Mouse (Mus musculus): ENCODE measurements around the gene Cox4i2. TPM values are rescaled to one million over a fixed set of nuclear protein-coding genes. Genes with fewer than 3 reads are reported as not detected.

The Cox4i2 gene
- polyA plus RNA-seq, 1 experiment from 2014 or later = 5.0 TPM

- H3K36me3 ChIP-seq = no peaks in the 10 kb centered on the region
- no peaks in the 10 kb centered on the region for H3K27me3 ChIP-seq
- H3K27ac ChIP-seq = no peak overlapping the region
- H3K4me3 ChIP-seq = no peak overlapping the region
- H3K9me3 ChIP-seq (replicated peaks) = no peaks in the 10 kb centered on the region
- H3K9ac ChIP-seq = no peak overlapping the region
- ATAC-seq (ENCODE audit: low FRiP score) = no peak
- H3K4me2 ChIP-seq (replicated peaks) = no peak overlapping the region
- 78% methylated on average over 6 of the region's 6 CpGs for WGBS
- H3K4me1 ChIP-seq = peaks cover 28% of the 10 kb centered on the region
These were observed 9.3 kb downstream of the Cox4i2 start for GRCm38 (mm10) chr2:152763310-152763709.

GRCm38 (mm10) chr2:152764172-152765044 is 10.4 kb downstream of the Cox4i2 start:
- Histone ChIP-seq H3K36me3 (no peaks in the 10 kb centered on the region), H3K4me3 (peak overlapping the region; percentile 13; the same call in 1 of the 2 replicates), H3K4me2 (replicated peaks) (peak overlapping the region; percentile 49), H3K9me3 (replicated peaks) (no peaks in the 10 kb centered on the region), H3K9ac (peak overlapping the region; percentile 49), H3K4me1 (peaks cover 28% of the 10 kb centered on the region), H3K27me3 (no peaks in the 10 kb centered on the region), H3K27ac (peak overlapping the region; percentile 40; the same call in 1 of the 2 replicates)
- 3% methylated on average over 13 of the region's 14 CpGs for WGBS
- peak; percentile 60 for ATAC-seq (ENCODE audit: low FRiP score)

- H3K4me1 ChIP-seq = peaks cover 28% of the 10 kb centered on the region
- no peaks in the 10 kb centered on the region for H3K36me3 ChIP-seq
- peak overlapping the region; percentile 49 for H3K4me2 ChIP-seq (replicated peaks)
- WGBS = 26% methylated on average over 6 of the region's 7 CpGs
- ATAC-seq (ENCODE audit: low FRiP score) = no peak; the same call in 1 of the 2 replicates
- H3K9ac ChIP-seq = peak overlapping the region; percentile 49
- H3K4me3 ChIP-seq = 0 out of 2 replicates have a peak overlapping the region, but pooled peaks have one; percentile 13
- no peaks in the 10 kb centered on the region for H3K27me3 ChIP-seq
- H3K27ac ChIP-seq = 0 out of 2 replicates have a peak overlapping the region, but pooled peaks have one; percentile 13
- no peaks in the 10 kb centered on the region for H3K9me3 ChIP-seq (replicated peaks)
These were observed 11.2 kb downstream of the Cox4i2 start for GRCm38 (mm10) chr2:152765045-152765674.

- WGBS = 20% methylated on average over 25 of the region's 25 CpGs
- peaks cover 28% of the 10 kb centered on the region for H3K4me1 ChIP-seq
- no peaks in the 10 kb centered on the region for H3K9me3 ChIP-seq (replicated peaks)
- H3K27ac ChIP-seq = no peak overlapping the region
- H3K9ac ChIP-seq = no peak overlapping the region
- no peaks in the 10 kb centered on the region for H3K27me3 ChIP-seq
- H3K36me3 ChIP-seq = no peaks in the 10 kb centered on the region
- no peak overlapping the region for H3K4me3 ChIP-seq
- peak; percentile 20; the same call in 1 of the 2 replicates for ATAC-seq (ENCODE audit: low FRiP score)
- H3K4me2 ChIP-seq (replicated peaks) = no peak overlapping the region
These were observed 12.6 kb downstream of the Cox4i2 start for GRCm38 (mm10) chr2:152766387-152767123.

- H3K9ac ChIP-seq = no peak overlapping the region
These were observed 13.8 kb downstream of the Cox4i2 start for GRCm38 (mm10) chr2:152767618-152768271.

GRCm38 (mm10) chr2:152769677-152770076 is 15.7 kb downstream of the Cox4i2 start:
- Histone ChIP-seq H3K27me3 (no peaks in the 10 kb centered on the region), H3K4me1 (peaks cover 21% of the 10 kb centered on the region), H3K4me2 (replicated peaks) (no peak overlapping the region), H3K36me3 (no peaks in the 10 kb centered on the region), H3K4me3 (no peak overlapping the region), H3K27ac (no peak overlapping the region), H3K9me3 (replicated peaks) (no peaks in the 10 kb centered on the region), H3K9ac (no peak overlapping the region)
- ATAC-seq (ENCODE audit: low FRiP score) = no peak
- WGBS = 88% methylated on average over 7 of the region's 7 CpGs

More at GRCm38 (mm10) chr2:152767618-152768271, 13.8 kb downstream of the Cox4i2 start:
- H3K36me3 ChIP-seq = no peaks in the 10 kb centered on the region
- no peak overlapping the region for H3K4me3 ChIP-seq
- 57% methylated on average over 12 of the region's 12 CpGs for WGBS
- H3K4me1 ChIP-seq = peaks cover 28% of the 10 kb centered on the region
- no peaks in the 10 kb centered on the region for H3K27me3 ChIP-seq
- ATAC-seq (ENCODE audit: low FRiP score) = no peak
- no peak overlapping the region for H3K4me2 ChIP-seq (replicated peaks)
- H3K27ac ChIP-seq = no peak overlapping the region
- no peaks in the 10 kb centered on the region for H3K9me3 ChIP-seq (replicated peaks)

GRCm38 (mm10) chr2:152771571-152771970 is 17.6 kb downstream of the Cox4i2 start:
- H3K9ac ChIP-seq = no peak overlapping the region
- ATAC-seq (ENCODE audit: low FRiP score) = no peak
- H3K27me3 ChIP-seq = no peaks in the 10 kb centered on the region
- H3K4me2 ChIP-seq (replicated peaks) = no peak overlapping the region
- H3K4me3 ChIP-seq = no peak overlapping the region
- 0 out of 2 replicates have a peak, but pooled peaks cover 5% of the 10 kb centered on the region for H3K4me1 ChIP-seq
- H3K9me3 ChIP-seq (replicated peaks) = no peaks in the 10 kb centered on the region
- H3K27ac ChIP-seq = no peak overlapping the region
- 94% methylated on average over 9 of the region's 9 CpGs for WGBS
- H3K36me3 ChIP-seq = no peaks in the 10 kb centered on the region

GRCm38 (mm10) chr2:152772231-152772630 is 18.3 kb downstream of the Cox4i2 start:
- Histone ChIP-seq H3K4me3 (no peak overlapping the region), H3K27ac (no peak overlapping the region), H3K27me3 (no peaks in the 10 kb centered on the region), H3K4me2 (replicated peaks) (no peak overlapping the region), H3K4me1 (0 out of 2 replicates have a peak, but pooled peaks cover 5% of the 10 kb centered on the region), H3K36me3 (no peaks in the 10 kb centered on the region), H3K9me3 (replicated peaks) (no peaks in the 10 kb centered on the region), H3K9ac (no peak overlapping the region)
- no peak for ATAC-seq (ENCODE audit: low FRiP score)
- 30% methylated on average over 1 of the region's 1 CpGs for WGBS

- Histone ChIP-seq H3K4me3 (no peak overlapping the region), H3K9me3 (replicated peaks) (no peaks in the 10 kb centered on the region), H3K4me2 (replicated peaks) (no peak overlapping the region), H3K27ac (no peak overlapping the region), H3K9ac (no peak overlapping the region), H3K4me1 (no peaks in the 10 kb centered on the region), H3K27me3 (no peaks in the 10 kb centered on the region), H3K36me3 (peaks cover 6% of the 10 kb centered on the region; the same call in 1 of the 2 replicates)
- no peak for ATAC-seq (ENCODE audit: low FRiP score)
- 79% methylated on average over 4 of the region's 4 CpGs for WGBS
These were observed 21.4 kb downstream of the Cox4i2 start for GRCm38 (mm10) chr2:152775357-152775756.

GRCm38 (mm10) chr2:152776019-152776418 is 22.0 kb downstream of the Cox4i2 start:
- no peak overlapping the region for H3K27ac ChIP-seq
- 87% methylated on average over 3 of the region's 3 CpGs for WGBS
- no peak overlapping the region for H3K9ac ChIP-seq
- peaks cover 12% of the 10 kb centered on the region; the same call in 1 of the 2 replicates for H3K36me3 ChIP-seq
- no peaks in the 10 kb centered on the region for H3K9me3 ChIP-seq (replicated peaks)
- H3K4me3 ChIP-seq = no peak overlapping the region
- no peak for ATAC-seq (ENCODE audit: low FRiP score)
- no peaks in the 10 kb centered on the region for H3K4me1 ChIP-seq
- no peaks in the 10 kb centered on the region for H3K27me3 ChIP-seq
- H3K4me2 ChIP-seq (replicated peaks) = no peak overlapping the region

- Histone ChIP-seq H3K9ac (no peak overlapping the region), H3K4me1 (peaks cover 3% of the 10 kb centered on the region; the same call in 1 of the 2 replicates), H3K27me3 (no peaks in the 10 kb centered on the region), H3K36me3 (peaks cover 17% of the 10 kb centered on the region; the same call in 1 of the 2 replicates), H3K4me3 (no peak overlapping the region), H3K9me3 (replicated peaks) (no peaks in the 10 kb centered on the region), H3K4me2 (replicated peaks) (no peak overlapping the region), H3K27ac (no peak overlapping the region)
- 95% methylated on average over 2 of the region's 2 CpGs for WGBS
- ATAC-seq (ENCODE audit: low FRiP score) = no peak
These were observed 22.5 kb downstream of the Cox4i2 start for GRCm38 (mm10) chr2:152776435-152776834.

All from hindbrain, embryonic 12.5 days (tissue).